Mouse (Mus musculus): ENCODE data around the gene Aldh3b2.

- TF ChIP-seq GATA1 (IDR thresholded peaks at IDR 0.05; ENCODE audit: borderline replicate concordance, low read length) (no peak), FLI1 (IDR thresholded peaks at IDR 0.05; ENCODE audit: low read length) (no peak)
Measured at GRCm38 (mm10) chr19:4003112-4003511, 31.0 kb downstream of the Aldh3b2 start, which contains the start of gene Doc2g.
